Mouse (Mus musculus): ENCODE data around the gene Mthfd2l. TPM values are rescaled to one million over a fixed set of nuclear protein-coding genes. Genes with fewer than 3 reads are reported as not detected.
A peak's percentile ranks its signal among the peaks of the same experiment; 100 is the strongest.

Mthfd2l gene
- 10 to 100 TPM; 16.2 to 19.2 TPM for total RNA-seq (2021)

GRCm38 (mm10) chr5:90930971-90931851 lies at the start of gene Mthfd2l:
Gene Mthfd2l, plus strand, starts transcription at chr5:90931117.
- DNase-seq: peak; percentile 91 to 92
- intact Hi-C loops (cut with DNase I): no loop called here

DNA sequence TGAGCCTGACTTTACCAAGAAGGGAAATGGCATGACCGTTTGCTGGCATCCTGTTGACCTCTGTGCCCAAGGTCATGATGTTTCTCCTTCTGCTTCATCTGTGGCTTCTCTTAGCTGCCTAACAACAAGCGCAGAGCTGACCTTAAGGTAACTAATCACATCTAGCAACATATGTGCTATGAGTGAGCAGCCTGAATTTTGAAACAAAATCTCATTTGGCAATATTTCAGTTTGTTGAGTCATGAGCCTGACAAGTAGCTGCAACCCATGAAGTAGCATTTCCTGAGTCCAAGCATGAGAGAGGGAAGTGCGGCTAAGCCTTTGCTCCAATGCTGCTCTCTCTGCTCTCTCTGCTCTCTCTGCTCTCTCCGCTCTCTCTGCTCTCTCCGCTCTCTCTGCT lies 49.2 kb upstream of the Mthfd2l start:
- intact Hi-C loops (cut with DNase I): loop anchor here (10.0 kb wide), 1 partner anchor 657 kb away; the partner anchor contains the start of gene Cox18
- DNase-seq: no peak

DNA sequence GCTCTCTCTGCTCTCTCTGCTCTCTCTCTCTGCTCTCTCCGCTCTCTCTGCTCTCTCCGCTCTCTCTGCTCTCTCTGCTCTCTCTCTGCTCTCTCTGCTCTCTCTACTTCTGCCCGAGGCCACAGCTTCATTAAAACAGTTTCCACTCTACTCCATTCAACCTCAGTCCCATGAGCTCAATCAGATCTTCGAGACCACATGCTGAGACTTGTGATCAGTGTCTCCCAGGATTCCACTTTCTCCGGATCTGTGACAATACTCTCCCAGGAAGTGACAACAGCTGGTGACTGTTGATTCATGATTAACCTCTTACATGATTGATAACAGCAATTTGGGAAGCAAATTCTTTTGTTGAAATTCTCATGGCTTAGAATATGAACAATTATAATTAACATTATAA lies 48.8 kb upstream of the Mthfd2l start:
- intact Hi-C loops (cut with DNase I): loop anchor here (10.0 kb wide), 1 partner anchor 657 kb away; the partner anchor contains the start of gene Cox18

DNA sequence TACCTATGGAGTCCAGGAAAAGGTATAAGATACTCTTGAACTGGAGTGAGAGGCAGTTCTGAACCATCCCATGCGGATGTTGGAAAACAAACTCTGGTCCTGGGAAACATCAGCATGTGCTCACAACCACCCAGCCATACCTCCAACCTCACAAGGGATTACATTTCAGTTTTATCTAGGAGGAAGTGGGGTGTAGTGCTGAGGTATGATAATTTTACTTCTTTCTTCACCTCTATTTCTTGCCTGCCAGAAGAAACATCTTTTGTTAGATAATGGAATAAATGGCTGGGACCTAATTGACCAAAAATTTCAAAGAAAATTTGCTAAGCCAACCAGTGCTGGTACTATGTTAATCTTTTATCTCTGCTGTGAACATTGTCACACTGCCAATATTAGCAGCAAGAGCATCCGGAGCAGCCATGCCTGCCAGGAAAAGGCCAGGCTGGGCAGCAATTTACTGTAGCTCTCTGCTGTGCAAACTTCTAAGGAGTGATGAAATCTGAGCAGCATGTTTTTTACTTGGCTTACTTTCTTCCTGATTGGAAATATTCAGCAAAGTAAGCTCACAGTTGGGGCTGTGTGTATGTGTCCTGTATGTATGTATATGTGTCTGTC lies 46.2 kb upstream of the Mthfd2l start:
- DNase-seq: peak; percentile 23 to 29
- intact Hi-C loops (cut with DNase I): loop anchor here (5.0 to 10.0 kb wide), 2 partner anchors 112 to 660 kb away; partner anchors contain the start of genes Cox18 and Pf4

More for the DNA sequence above, 48.8 kb upstream of the Mthfd2l start:
- DNase-seq: no peak

GRCm38 (mm10) chr5:90888661-90889060 lies 42.3 kb upstream of the Mthfd2l start:
- intact Hi-C loops (cut with DNase I): loop anchor here (5.0 to 10.0 kb wide), 2 partner anchors 116 to 664 kb away; partner anchors contain the start of genes Cox18 and Pf4

GRCm38 (mm10) chr5:90890519-90891463 lies 40.1 kb upstream of the Mthfd2l start, which contains the start of gene Cxcl1:
Gene Cxcl1, plus strand, starts transcription at chr5:90891241.
- DNase-seq: peak; percentile 70 to 74
- intact Hi-C loops (cut with DNase I): no loop called here

More at GRCm38 (mm10) chr5:90888661-90889060, 42.3 kb upstream of the Mthfd2l start:
- no peak for DNase-seq

DNA sequence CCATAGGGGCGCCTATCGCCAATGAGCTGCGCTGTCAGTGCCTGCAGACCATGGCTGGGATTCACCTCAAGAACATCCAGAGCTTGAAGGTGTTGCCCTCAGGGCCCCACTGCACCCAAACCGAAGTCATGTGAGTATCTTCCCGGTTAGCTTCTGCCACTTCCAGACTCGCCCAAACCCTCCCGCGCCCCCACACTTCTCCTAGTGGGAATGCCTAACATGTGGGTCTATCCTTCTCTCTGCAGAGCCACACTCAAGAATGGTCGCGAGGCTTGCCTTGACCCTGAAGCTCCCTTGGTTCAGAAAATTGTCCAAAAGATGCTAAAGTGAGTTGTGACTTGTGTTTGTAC lies 39.5 kb upstream of the Mthfd2l start:
- no peak for DNase-seq
- intact Hi-C loops (cut with DNase I): no loop called here

GRCm38 (mm10) chr5:90894231-90894630 lies 36.7 kb upstream of the Mthfd2l start:
- intact Hi-C loops (cut with DNase I): no loop called here
- DNase-seq: no peak

- intact Hi-C loops (cut with DNase I): no loop called here
- DNase-seq: no peak
Observed at GRCm38 (mm10) chr5:90897429-90897828, 33.5 kb upstream of the Mthfd2l start.

- intact Hi-C loops (cut with DNase I): no loop called here
- no peak for DNase-seq
Observed at GRCm38 (mm10) chr5:90899308-90899707, 31.6 kb upstream of the Mthfd2l start.

- peak; percentile 56 to 63 for DNase-seq
- intact Hi-C loops (cut with DNase I): loop anchor here (2.0 to 5.0 kb wide), 2 partner anchors 113 to 127 kb away; partner anchors contain the start of genes Cxcl3 and Pf4
Observed at GRCm38 (mm10) chr5:90900147-90900546, 30.8 kb upstream of the Mthfd2l start.

GRCm38 (mm10) chr5:90900688-90901087 lies 30.2 kb upstream of the Mthfd2l start:
- no peak for DNase-seq
- intact Hi-C loops (cut with DNase I): loop anchor here (2.0 to 5.0 kb wide), 2 partner anchors 113 to 128 kb away; partner anchors contain the start of genes Cxcl3 and Pf4

DNA sequence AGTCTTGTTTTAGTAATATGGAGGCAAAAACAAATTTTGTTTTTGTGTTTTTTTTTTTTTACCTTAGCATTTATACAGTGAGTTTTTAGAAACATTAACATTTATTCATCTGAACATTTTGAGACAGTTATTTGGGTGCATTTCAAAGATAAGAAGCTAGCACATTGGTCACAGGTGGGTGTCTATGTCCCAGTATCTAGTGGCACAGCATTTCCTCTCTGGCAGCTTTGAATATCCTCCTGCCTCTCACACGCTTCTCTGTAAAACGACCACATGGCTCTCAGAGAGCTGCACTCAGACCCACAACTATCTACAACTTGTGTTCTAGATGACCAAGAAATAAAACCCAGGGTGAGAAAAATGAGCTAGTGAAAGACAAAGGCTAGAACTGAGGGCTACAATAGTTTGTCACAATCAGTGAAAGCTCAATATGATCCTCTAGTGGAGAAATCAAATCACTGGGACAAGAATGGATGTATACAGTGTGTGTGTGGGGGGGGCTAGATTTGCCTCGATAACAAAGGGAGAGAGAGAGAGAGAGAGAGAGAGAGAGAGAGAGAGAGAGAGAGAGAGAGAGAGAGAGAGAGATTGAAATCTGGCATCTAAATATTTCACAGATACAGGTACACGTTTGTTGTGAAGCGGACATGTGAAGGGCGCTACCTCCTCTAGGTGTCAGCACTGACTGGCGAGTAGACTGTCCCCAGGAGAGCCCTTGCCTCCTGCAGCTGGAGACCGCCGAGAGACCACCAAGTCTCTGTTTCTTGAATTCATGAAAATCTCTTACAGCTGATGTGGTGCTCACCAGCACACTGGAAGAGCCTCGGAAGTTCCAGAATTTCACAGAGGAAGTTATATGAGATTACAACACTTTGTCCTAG lies 28.3 kb upstream of the Mthfd2l start:
- no peak for DNase-seq
- intact Hi-C loops (cut with DNase I): loop anchor here (5.0 kb wide), 1 partner anchor 115 kb away; the partner anchor contains the start of gene Cxcl3

GRCm38 (mm10) chr5:90903339-90904020 lies 27.4 kb upstream of the Mthfd2l start, which contains the start of gene Cxcl2:
Gene Cxcl2, plus strand, starts transcription at chr5:90903871.
- DNase-seq: no peak
- intact Hi-C loops (cut with DNase I): loop anchor here (5.0 kb wide), 1 partner anchor 116 kb away; the partner anchor contains the start of gene Cxcl3

- intact Hi-C loops (cut with DNase I): loop anchor here (5.0 kb wide), 1 partner anchor 307 kb away; no protein-coding TSS in a partner anchor
- DNase-seq: peak; percentile 68 to 79
Observed at GRCm38 (mm10) chr5:90908983-90909382, 21.9 kb upstream of the Mthfd2l start.

DNA sequence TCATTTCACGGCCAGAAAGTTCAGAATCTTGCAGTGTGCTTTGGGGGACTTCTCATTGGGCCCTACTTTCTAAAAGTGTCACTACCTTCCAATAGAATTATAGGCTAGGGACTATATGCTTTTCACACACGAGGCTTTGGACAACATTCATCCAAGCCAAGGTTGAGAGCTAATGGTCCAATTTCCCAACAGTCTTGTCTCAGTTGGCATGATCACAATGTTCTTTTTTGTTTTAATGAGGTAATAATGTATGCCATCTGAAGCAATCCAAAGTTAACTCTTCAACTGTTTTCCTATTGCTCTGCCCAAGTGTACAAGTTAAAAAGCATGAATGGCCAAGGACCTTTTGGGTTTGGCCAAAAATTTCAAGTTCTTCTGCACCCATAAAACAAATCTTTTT lies 11.4 kb upstream of the Mthfd2l start:
- no peak for DNase-seq
- intact Hi-C loops (cut with DNase I): no loop called here

DNA sequence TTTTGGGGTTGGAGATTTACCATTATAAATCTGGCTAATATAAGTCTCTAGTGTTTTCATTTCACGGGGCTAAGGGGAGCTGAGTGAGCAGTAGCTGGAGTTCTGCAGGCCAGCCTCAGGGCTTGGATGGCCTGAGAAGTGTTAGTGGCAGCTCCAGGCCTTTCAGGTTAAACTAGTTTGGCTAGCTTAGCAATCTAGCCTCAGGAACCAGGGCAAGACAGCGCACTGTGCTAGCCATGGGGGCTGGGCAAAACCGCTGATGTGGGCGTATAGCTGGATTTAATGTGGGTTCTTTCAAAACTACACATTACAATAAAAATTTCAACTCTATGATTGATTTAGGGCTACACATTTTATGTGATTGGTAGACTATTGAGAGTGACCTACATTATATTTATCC lies 8.0 kb upstream of the Mthfd2l start:
- DNase-seq: no peak

DNA sequence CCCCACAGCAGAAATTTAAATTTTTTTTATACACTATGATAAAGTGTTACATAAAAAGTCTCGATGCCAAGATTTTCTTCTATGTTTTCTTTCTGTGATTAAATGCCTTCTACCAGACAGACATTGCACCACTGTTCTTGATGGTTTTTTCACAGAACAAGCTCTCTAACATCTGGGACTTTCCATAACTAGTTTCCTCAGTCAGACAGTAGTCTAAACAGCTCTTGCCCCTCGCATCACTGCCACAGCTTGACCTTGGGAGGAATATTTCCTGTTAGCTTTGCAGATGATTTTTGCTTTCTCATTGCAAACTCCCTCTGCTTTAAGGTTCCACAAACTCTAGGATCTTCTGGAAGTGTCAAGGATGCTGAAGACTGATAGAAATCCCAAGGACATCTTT lies 371 bp upstream of the Mthfd2l start:
- no peak for DNase-seq
- intact Hi-C loops (cut with DNase I): no loop called here

More for the DNA sequence above, 8.0 kb upstream of the Mthfd2l start:
- intact Hi-C loops (cut with DNase I): no loop called here
